Mouse (Mus musculus): ENCODE measurements around the gene Psma7. TPM values are rescaled to one million over a fixed set of nuclear protein-coding genes. Genes with fewer than 3 reads are reported as not detected.

Gene Psma7
- polyA plus RNA-seq, 1 experiment from 2014 or later = 638 TPM

- Histone ChIP-seq H3K4me1 (ENCODE audit: insufficient read depth, low read length) (peaks cover 9% of the 10 kb centered on the region), H3K9ac (replicated peaks; ENCODE audit: low read length) (no peak overlapping the region), H3K9me3 (ENCODE audit: low read length) (no peaks in the 10 kb centered on the region), H3K27me3 (ENCODE audit: insufficient read depth, low read length) (no peaks in the 10 kb centered on the region), H3K4me2 (replicated peaks; ENCODE audit: low read depth, low read length) (no peak overlapping the region), H3K36me3 (ENCODE audit: insufficient read depth, low read length) (0 out of 2 replicates have a peak, but pooled peaks cover 1% of the 10 kb centered on the region), H3K4me3 (ENCODE audit: low read length) (no peak overlapping the region), H3K27ac (ENCODE audit: low read length) (no peak overlapping the region)
- ATAC-seq (ENCODE audit: low FRiP score, low TSS enrichment) = no peak
- 88% methylated on average over 7 of the region's 7 CpGs for WGBS
These were observed 30.7 kb upstream of the Psma7 start for GRCm38 (mm10) chr2:180072886-180073285.

- Histone ChIP-seq H3K27me3 (ENCODE audit: insufficient read depth, low read length) (no peaks in the 10 kb centered on the region), H3K4me1 (ENCODE audit: insufficient read depth, low read length) (peaks cover 9% of the 10 kb centered on the region), H3K4me2 (replicated peaks; ENCODE audit: low read depth, low read length) (no peak overlapping the region), H3K27ac (ENCODE audit: low read length) (no peak overlapping the region), H3K9ac (replicated peaks; ENCODE audit: low read length) (no peak overlapping the region), H3K4me3 (ENCODE audit: low read length) (no peak overlapping the region), H3K9me3 (ENCODE audit: low read length) (no peaks in the 10 kb centered on the region), H3K36me3 (ENCODE audit: insufficient read depth, low read length) (peaks cover 8% of the 10 kb centered on the region; the same call in 1 of the 2 replicates)
- no peak for ATAC-seq (ENCODE audit: low FRiP score, low TSS enrichment)
- WGBS = 81% methylated on average over 2 of the region's 2 CpGs
These were observed 29.4 kb upstream of the Psma7 start for GRCm38 (mm10) chr2:180071671-180072070.

GRCm38 (mm10) chr2:180070481-180071453 lies 28.5 kb upstream of the Psma7 start, which contains the start of gene Mtg2:
Gene Mtg2 (plus strand): TSS chr2:180070588.
- Histone ChIP-seq H3K4me1 (ENCODE audit: insufficient read depth, low read length) (peaks cover 9% of the 10 kb centered on the region), H3K4me2 (replicated peaks; ENCODE audit: low read depth, low read length) (peak within 1 kb of the TSS; percentile 96), H3K27ac (ENCODE audit: low read length) (peak within 1 kb of the TSS; percentile 84), H3K9me3 (ENCODE audit: low read length) (no peaks in the 10 kb centered on the region), H3K4me3 (ENCODE audit: low read length) (peak within 1 kb of the TSS; percentile 86), H3K36me3 (ENCODE audit: insufficient read depth, low read length) (peaks cover 8% of the 10 kb centered on the region; the same call in 1 of the 2 replicates), H3K27me3 (ENCODE audit: insufficient read depth, low read length) (no peaks in the 10 kb centered on the region), H3K9ac (replicated peaks; ENCODE audit: low read length) (peak within 1 kb of the TSS; percentile 85)
- peak; percentile 98 for ATAC-seq (ENCODE audit: low FRiP score, low TSS enrichment)
- 4% methylated on average over 55 of the region's 58 CpGs for WGBS

- Histone ChIP-seq H3K4me3 (ENCODE audit: low read length) (peak overlapping the region; percentile 86), H3K4me1 (ENCODE audit: insufficient read depth, low read length) (peaks cover 9% of the 10 kb centered on the region), H3K9me3 (ENCODE audit: low read length) (no peaks in the 10 kb centered on the region), H3K9ac (replicated peaks; ENCODE audit: low read length) (peak overlapping the region; percentile 85), H3K36me3 (ENCODE audit: insufficient read depth, low read length) (peaks cover 8% of the 10 kb centered on the region; the same call in 1 of the 2 replicates), H3K4me2 (replicated peaks; ENCODE audit: low read depth, low read length) (peak overlapping the region; percentile 96), H3K27ac (ENCODE audit: low read length) (peak overlapping the region; percentile 84), H3K27me3 (ENCODE audit: insufficient read depth, low read length) (no peaks in the 10 kb centered on the region)
- WGBS = 33% methylated on average over 20 of the region's 20 CpGs
- ATAC-seq (ENCODE audit: low FRiP score, low TSS enrichment) = peak; percentile 69; the same call in 1 of the 2 replicates
These were observed 27.7 kb upstream of the Psma7 start for GRCm38 (mm10) chr2:180069770-180070480.

- Histone ChIP-seq H3K9ac (replicated peaks; ENCODE audit: low read length) (no peak overlapping the region), H3K36me3 (ENCODE audit: insufficient read depth, low read length) (peaks cover 55% of the 10 kb centered on the region), H3K4me2 (replicated peaks; ENCODE audit: low read depth, low read length) (no peak overlapping the region), H3K9me3 (ENCODE audit: low read length) (no peaks in the 10 kb centered on the region), H3K27me3 (ENCODE audit: insufficient read depth, low read length) (no peaks in the 10 kb centered on the region), H3K4me3 (ENCODE audit: low read length) (no peak overlapping the region), H3K27ac (ENCODE audit: low read length) (no peak overlapping the region), H3K4me1 (ENCODE audit: insufficient read depth, low read length) (no peaks in the 10 kb centered on the region)
- ATAC-seq (ENCODE audit: low FRiP score, low TSS enrichment) = no peak
- 93% methylated on average over 11 of the region's 11 CpGs for WGBS
These were observed 21.3 kb upstream of the Psma7 start for GRCm38 (mm10) chr2:180063338-180064131.

GRCm38 (mm10) chr2:180053001-180053400 lies 10.8 kb upstream of the Psma7 start:
- Histone ChIP-seq H3K9me3 (ENCODE audit: low read length) (no peaks in the 10 kb centered on the region), H3K4me3 (ENCODE audit: low read length) (no peak overlapping the region), H3K27ac (ENCODE audit: low read length) (no peak overlapping the region), H3K36me3 (ENCODE audit: insufficient read depth, low read length) (peaks cover 35% of the 10 kb centered on the region), H3K4me1 (ENCODE audit: insufficient read depth, low read length) (no peaks in the 10 kb centered on the region), H3K4me2 (replicated peaks; ENCODE audit: low read depth, low read length) (no peak overlapping the region), H3K27me3 (ENCODE audit: insufficient read depth, low read length) (no peaks in the 10 kb centered on the region), H3K9ac (replicated peaks; ENCODE audit: low read length) (no peak overlapping the region)
- no peak for ATAC-seq (ENCODE audit: low FRiP score, low TSS enrichment)
- 96% methylated on average over 9 of the region's 9 CpGs for WGBS

- H3K4me1 ChIP-seq (ENCODE audit: insufficient read depth, low read length) = no peaks in the 10 kb centered on the region
- no peak overlapping the region for H3K9ac ChIP-seq (replicated peaks; ENCODE audit: low read length)
- peaks cover 33% of the 10 kb centered on the region for H3K36me3 ChIP-seq (ENCODE audit: insufficient read depth, low read length)
- no peak overlapping the region for H3K27ac ChIP-seq (ENCODE audit: low read length)
- no peaks in the 10 kb centered on the region for H3K27me3 ChIP-seq (ENCODE audit: insufficient read depth, low read length)
- ATAC-seq (ENCODE audit: low FRiP score, low TSS enrichment) = no peak
- no peak overlapping the region for H3K4me2 ChIP-seq (replicated peaks; ENCODE audit: low read depth, low read length)
- 86% methylated on average over 14 of the region's 14 CpGs for WGBS
- no peaks in the 10 kb centered on the region; the same call in 1 of the 2 replicates for H3K9me3 ChIP-seq (ENCODE audit: low read length)
- H3K4me3 ChIP-seq (ENCODE audit: low read length) = no peak overlapping the region
These were observed 9.9 kb upstream of the Psma7 start for GRCm38 (mm10) chr2:180051986-180052733.

- ATAC-seq (ENCODE audit: low FRiP score, low TSS enrichment) = peak; percentile 72; the same call in 1 of the 2 replicates
- Histone ChIP-seq H3K4me2 (replicated peaks; ENCODE audit: low read depth, low read length) (no peak overlapping the region), H3K36me3 (ENCODE audit: insufficient read depth, low read length) (peaks cover 26% of the 10 kb centered on the region), H3K4me3 (ENCODE audit: low read length) (no peak overlapping the region), H3K27me3 (ENCODE audit: insufficient read depth, low read length) (no peaks in the 10 kb centered on the region), H3K4me1 (ENCODE audit: insufficient read depth, low read length) (no peaks in the 10 kb centered on the region), H3K9ac (replicated peaks; ENCODE audit: low read length) (no peak overlapping the region), H3K9me3 (ENCODE audit: low read length) (no peaks in the 10 kb centered on the region; the same call in 1 of the 2 replicates), H3K27ac (ENCODE audit: low read length) (no peak overlapping the region)
- WGBS = 26% methylated on average over 5 of the region's 5 CpGs
These were observed 8.8 kb upstream of the Psma7 start for GRCm38 (mm10) chr2:180050986-180051385.

All from kidney, embryonic 16.5 days (tissue).